Mouse (Mus musculus): ENCODE results near the gene Dpysl4. TPM values are rescaled to one million over a fixed set of nuclear protein-coding genes. Genes with fewer than 3 reads are reported as not detected.

The Dpysl4 gene
- total RNA-seq, 1 experiment from 2014 or later = 4.3 TPM

GRCm38 (mm10) chr7:139096399-139096798 is 10.6 kb downstream of the Dpysl4 start:
- no peak for DNase-seq

- no peak for DNase-seq
These were observed 14.8 kb downstream of the Dpysl4 start for GRCm38 (mm10) chr7:139100531-139101095.

GRCm38 (mm10) chr7:139101286-139101804 is 15.5 kb downstream of the Dpysl4 start:
- DNase-seq = no peak

- DNase-seq = no peak
These were observed 16.0 kb downstream of the Dpysl4 start for GRCm38 (mm10) chr7:139101826-139102225.

- DNase-seq = no peak
These were observed 18.2 kb downstream of the Dpysl4 start for GRCm38 (mm10) chr7:139103960-139104381.

- no peak for DNase-seq
These were observed 19.3 kb downstream of the Dpysl4 start for GRCm38 (mm10) chr7:139105076-139105475.

GRCm38 (mm10) chr7:139105705-139106104 is 19.9 kb downstream of the Dpysl4 start:
- no peak for DNase-seq

GRCm38 (mm10) chr7:139107908-139108650 is 22.3 kb downstream of the Dpysl4 start:
- DNase-seq = peak; percentile 26

GRCm38 (mm10) chr7:139119152-139119774 is 33.5 kb downstream of the Dpysl4 start:
- peak; percentile 87 for DNase-seq

- DNase-seq = no peak
These were observed 34.0 kb downstream of the Dpysl4 start for GRCm38 (mm10) chr7:139119775-139120153.

GRCm38 (mm10) chr7:139125881-139126280 is 40.1 kb downstream of the Dpysl4 start:
- no peak for DNase-seq

GRCm38 (mm10) chr7:139126549-139126948 is 40.7 kb downstream of the Dpysl4 start:
- no peak for DNase-seq

GRCm38 (mm10) chr7:139128994-139129393 is 43.2 kb downstream of the Dpysl4 start:
- no peak for DNase-seq

GRCm38 (mm10) chr7:139130361-139130760 is 44.6 kb downstream of the Dpysl4 start:
- DNase-seq = no peak

- no peak for DNase-seq
These were observed 45.7 kb downstream of the Dpysl4 start for GRCm38 (mm10) chr7:139131538-139131937.

GRCm38 (mm10) chr7:139133446-139133845 is 47.6 kb downstream of the Dpysl4 start:
- DNase-seq = peak; percentile 78

- DNase-seq = no peak
These were observed 49.4 kb downstream of the Dpysl4 start for GRCm38 (mm10) chr7:139135236-139135635.

- DNase-seq = peak; percentile 16
These were observed 51.2 kb downstream of the Dpysl4 start for GRCm38 (mm10) chr7:139136906-139137491.

- no peak for DNase-seq
These were observed 54.2 kb downstream of the Dpysl4 start for GRCm38 (mm10) chr7:139139921-139140461.

- no peak for DNase-seq
These were observed 58.0 kb downstream of the Dpysl4 start for GRCm38 (mm10) chr7:139143785-139144184.

- no peak for DNase-seq
These were observed 60.1 kb downstream of the Dpysl4 start for GRCm38 (mm10) chr7:139145891-139146290.

GRCm38 (mm10) chr7:139147360-139147759 is 61.6 kb downstream of the Dpysl4 start:
- no peak for DNase-seq

GRCm38 (mm10) chr7:139149373-139149772 is 63.6 kb downstream of the Dpysl4 start:
- DNase-seq = no peak
